8 mouse cellular contexts compared by ENCODE assay signal in genomic region chr8:72646060-72646767, GRCm38 (mm10). TPM values are rescaled to one million over a fixed set of nuclear protein-coding genes. Genes with fewer than 3 reads are reported as not detected.
A peak's percentile ranks its signal among the peaks of the same experiment; 100 is the strongest.
DNase-seq lines count a peak whose midpoint lies in the region; ATAC-seq and TF ChIP-seq lines count a peak whose summit lies in the region.
"Had no signal": no experiment of that assay in that cellular context is flagged by ENCODE, and none has a peak within 500 bp of the region (broad histone marks: within the 10 kb centered on the region; RNA-seq: fewer than 3 reads in every experiment).

Nwd1 (plus strand) TSS chr8:72646711.

- no peaks in the 10 kb centered on the region for H3K9me3 ChIP-seq in MEL (replicated peaks; ENCODE audit: insufficient read depth, low read length)
- no peaks in the 10 kb centered on the region for H3K9me3 ChIP-seq in heart, embryonic 16.5 days (replicated peaks; ENCODE audit: control insufficient read depth, low read length)
- H3K9me3 ChIP-seq in stomach, embryonic 15.5 days, result no peaks in the 10 kb centered on the region

- no peaks in the 10 kb centered on the region for H3K79me2 ChIP-seq in MEL (ENCODE audit: control insufficient read depth, insufficient read depth, low read length, poor library complexity)

- no peak for TF ChIP-seq CTCF in MEL (IDR thresholded peaks at IDR 0.05 in 2 of 3, conservative IDR thresholded peaks at IDR 0.05 in 1 of 3; ENCODE audit: control insufficient read depth in 1 of 3, insufficient read depth in 1 of 3, low read depth in 2 of 3, low read length in 3 of 3, poor library complexity in 1 of 3, severe bottlenecking in 1 of 3)

- DNase-seq in MEL (ENCODE audit: low read depth, low spot score), result peak; percentile 83
- peak; percentile 18 to 50 for DNase-seq in adrenal gland, adult 18-20 months (ENCODE audit: low spot score in 2 of 2)
- DNase-seq in fibroblast of lung, adult 2 months (ENCODE audit: low read depth), result peak; percentile 78
- DNase-seq in layer of hippocampus, postnatal 10 days (ENCODE audit: low spot score in 2 of 2), result peak; percentile 93 to 94

- TF ChIP-seq RAD21 in MEL (IDR thresholded peaks at IDR 0.05; ENCODE audit: low read depth, low read length), result no peak

- H3K9ac ChIP-seq in MEL (ENCODE audit: control insufficient read depth, low read depth, low read length, poor library complexity, severe bottlenecking), result no peak within 1 kb of the TSS
- H3K9ac ChIP-seq in heart, embryonic 16.5 days (ENCODE audit: low read length), result peak within 1 kb of the TSS; percentile 67
- H3K9ac ChIP-seq in stomach, embryonic 15.5 days, result no peak within 1 kb of the TSS

- TF ChIP-seq POLR2A in MEL (IDR thresholded peaks at IDR 0.05; ENCODE audit: control insufficient read depth in 1 of 2, insufficient read depth in 1 of 2, low read depth in 1 of 2, low read length in 2 of 2, poor library complexity in 1 of 2), result no peak

- H3K4me2 ChIP-seq in heart, embryonic 16.5 days (ENCODE audit: low read depth, low read length), result peak within 1 kb of the TSS; percentile 55
- H3K4me2 ChIP-seq in stomach, embryonic 15.5 days, result no peak within 1 kb of the TSS

- peak; percentile 65 to 80 for TF ChIP-seq EP300 in MEL (IDR thresholded peaks at IDR 0.05; ENCODE audit: low read depth in 1 of 2, low read length in 2 of 2)

- 22% methylated on average over 11 of the region's 11 CpGs for WGBS in heart, embryonic 16.5 days
- WGBS in stomach, embryonic 15.5 days, result 33% methylated on average over 11 of the region's 11 CpGs

- no peaks in the 10 kb centered on the region for H3K27me3 ChIP-seq in MEL (ENCODE audit: control insufficient read depth in 1 of 2, insufficient read depth in 2 of 2, low read length in 2 of 2)
- H3K27me3 ChIP-seq in heart, embryonic 16.5 days (ENCODE audit: control insufficient read depth, insufficient read depth, low read length), result no peaks in the 10 kb centered on the region
- no peaks in the 10 kb centered on the region for H3K27me3 ChIP-seq in stomach, embryonic 15.5 days (replicated peaks)

- peaks cover 0 to 13% of the 10 kb centered on the region in 2 experiments; a peak in 2 of 4 replicates for H3K4me1 ChIP-seq in MEL (ENCODE audit: control insufficient read depth in 1 of 2, insufficient read depth in 2 of 2, low read length in 2 of 2)
- peaks cover 19% of the 10 kb centered on the region for H3K4me1 ChIP-seq in heart, embryonic 16.5 days (ENCODE audit: control insufficient read depth, insufficient read depth, low read length)
- no peaks in the 10 kb centered on the region for H3K4me1 ChIP-seq in stomach, embryonic 15.5 days

- peaks cover 0 to 5% of the 10 kb centered on the region in 2 experiments; a peak in 1 of 4 replicates for H3K36me3 ChIP-seq in MEL (ENCODE audit: control insufficient read depth in 1 of 2, insufficient read depth in 2 of 2, low read length in 2 of 2)
- H3K36me3 ChIP-seq in heart, embryonic 16.5 days (ENCODE audit: control insufficient read depth, insufficient read depth), result no peaks in the 10 kb centered on the region
- no peaks in the 10 kb centered on the region for H3K36me3 ChIP-seq in stomach, embryonic 15.5 days

- no peak within 1 kb of the TSS for H3K4me3 ChIP-seq in MEL (ENCODE audit: control insufficient read depth in 1 of 2, insufficient read depth in 1 of 2, low read depth in 2 of 2, low read length in 2 of 2)
- H3K4me3 ChIP-seq in heart, embryonic 16.5 days (ENCODE audit: low read length), result peak within 1 kb of the TSS; percentile 28
- no peak within 1 kb of the TSS for H3K4me3 ChIP-seq in stomach, embryonic 15.5 days (replicated peaks)
- H3K4me3 ChIP-seq: erythroblast, embryonic 14.5 days had no signal

- peak within 1 kb of the TSS; percentile 3; the same call in 1 of the 2 replicates for H3K27ac ChIP-seq in MEL (ENCODE audit: control insufficient read depth, low read depth, low read length)
- peak within 1 kb of the TSS; percentile 87 for H3K27ac ChIP-seq in heart, embryonic 16.5 days (ENCODE audit: low read length)
- H3K27ac ChIP-seq in stomach, embryonic 15.5 days, result peak within 1 kb of the TSS; percentile 16; the same call in 1 of the 2 replicates

- ATAC-seq in heart, embryonic 16.5 days (replicated peaks; ENCODE audit: extremely low read depth, insufficient read depth, low FRiP score), result peak; percentile 94
- peak; percentile 88 for ATAC-seq in megakaryocyte progenitor cell, adult 5-6 weeks (replicated peaks; ENCODE audit: poor library complexity)
- ATAC-seq in stomach, embryonic 15.5 days (ENCODE audit: insufficient read depth, low FRiP score, low read depth), result peak; percentile 35; the same call in 1 of the 2 replicates

TF ChIP-seq in MEL, 35 proteins besides CTCF, POLR2A, EP300 and RAD21:
- TF ChIP-seq SIN3A (IDR thresholded peaks at IDR 0.05; ENCODE audit: low read length) (peak; percentile 82), USF2 (IDR thresholded peaks at IDR 0.05; ENCODE audit: borderline replicate concordance in 1 of 2, insufficient read depth in 1 of 2, low read depth in 1 of 2, low read length in 2 of 2) (no peak), ZKSCAN1 (IDR thresholded peaks at IDR 0.05; ENCODE audit: low read depth, low read length) (no peak), MXI1 (IDR thresholded peaks at IDR 0.05; ENCODE audit: low read depth, low read length) (peak; percentile 78), MAFK (IDR thresholded peaks at IDR 0.05; ENCODE audit: borderline replicate concordance, low read depth, low read length) (no peak), TBP (IDR thresholded peaks at IDR 0.05; ENCODE audit: low read depth, low read length) (0 out of 2 replicates have a peak, but pooled peaks have one; percentile 16), E2F4 (IDR thresholded peaks at IDR 0.05; ENCODE audit: borderline replicate concordance, low read depth, low read length) (no peak), CHD1 (IDR thresholded peaks at IDR 0.05; ENCODE audit: low read depth, low read length) (no peak), POLR2AphosphoS2 (IDR thresholded peaks at IDR 0.05; ENCODE audit: low read length) (no peak), TCF12 (IDR thresholded peaks at IDR 0.05; ENCODE audit: low read depth, low read length) (peak; percentile 55; the same call in 1 of the 2 replicates), MYB (IDR thresholded peaks at IDR 0.05; ENCODE audit: low read depth, low read length) (peak; percentile 86), MAX (IDR thresholded peaks at IDR 0.05; ENCODE audit: low read length) (peak; percentile 28; the same call in 1 of the 2 replicates), NRF1 (IDR thresholded peaks at IDR 0.05; ENCODE audit: insufficient read depth, low read depth, low read length, poor library complexity, severe bottlenecking) (no peak), ETS1 (IDR thresholded peaks at IDR 0.05; ENCODE audit: low read depth, low read length) (peak; percentile 84)

RNA-seq across cellular contexts. Expression of gene Nwd1, which starts in this region (rescaled TPM):
- total RNA-seq in MEL (2012; rRNA removed), result 0.03 TPM in 1 of 2 replicates, not detected in the other
- polyA plus RNA-seq in MEL (2012; ENCODE audit: insufficient read depth in 1 of 2, insufficient read length in 2 of 2, low read depth in 1 of 2, low replicate concordance in 2 of 2, missing spikeins in 1 of 2), result under 1 TPM in 1 of 2 experiments, not detected in 1; 0.03 TPM
- total RNA-seq in adrenal gland, adult 18-20 months (2021), result under 1 TPM; 0.26 to 0.50 TPM
- 0.38 and 0.40 TPM in 2 replicates for polyA plus RNA-seq in heart, embryonic 16.5 days (2015; fragmentation: Nextera tagmentation; extraction: Ambion mirVana)
- 10 to 100 TPM; 31.9 to 37.4 TPM for total RNA-seq in layer of hippocampus, postnatal 10 days (2021)
- total RNA-seq in megakaryocyte progenitor cell, adult 5-6 weeks (2015), result 3.1 and 4.7 TPM in 2 replicates
- total RNA-seq in megakaryocyte progenitor cell, adult 5-6 weeks (2017), result 4.0 and 5.4 TPM in 2 replicates
- 0.12 and 0.14 TPM in 2 replicates for polyA plus RNA-seq in stomach, embryonic 15.5 days (2015; fragmentation: Nextera tagmentation; extraction: Ambion mirVana)
- polyA plus RNA-seq: erythroblast, embryonic 14.5 days had no signal

Comparison
In these comparisons a context has a peak if more than half of its experiments do, and no peak if none do; other contexts are left out.
1. RNA of gene Nwd1 (total RNA-seq): 31.9 to 37.4 TPM in layer of hippocampus, postnatal 10 days; 3.1 to 5.4 TPM in megakaryocyte progenitor cell, adult 5-6 weeks, 0.26 to 0.50 TPM in adrenal gland, adult 18-20 months and 0.03 TPM in MEL; every median in the first group is over 4 times any median in the second.
2. Peak in DNase-seq and H3K27ac ChIP-seq in MEL; RNA of the gene not detected or under 1 TPM.
3. Peak in DNase-seq in adrenal gland, adult 18-20 months; RNA of the gene not detected or under 1 TPM.
4. Peak in ATAC-seq, H3K4me3 ChIP-seq, H3K27ac ChIP-seq, H3K9ac ChIP-seq and H3K4me2 ChIP-seq in heart, embryonic 16.5 days; RNA of the gene not detected or under 1 TPM.
5. Peak in ATAC-seq and H3K27ac ChIP-seq in stomach, embryonic 15.5 days; RNA of the gene not detected or under 1 TPM.
6. DNase-seq: peak in every context shown above with its lines; median percentile 94 in layer of hippocampus, postnatal 10 days; 83 in MEL; 78 in fibroblast of lung, adult 2 months; 34 in adrenal gland, adult 18-20 months.
7. H3K27ac ChIP-seq: peak in every context shown above with its lines; median percentile 87 in heart, embryonic 16.5 days; 16 in stomach, embryonic 15.5 days; 3 in MEL.
8. ATAC-seq: peak in every context shown above with its lines; median percentile 94 in heart, embryonic 16.5 days; 88 in megakaryocyte progenitor cell, adult 5-6 weeks; 35 in stomach, embryonic 15.5 days.